Mouse (Mus musculus) limb, embryonic 13.5 days (tissue): ENCODE data around the gene Hsd11b2. TPM values are rescaled to one million over a fixed set of nuclear protein-coding genes. Genes with fewer than 3 reads are reported as not detected.

ENCODE experiments used
- ATAC-seq: fragments of 200-750 bp; cut with Nextera tagmentation; 2 replicates; pipeline ENCODE4 v1.8.0; 2017; ENCODE audit warnings: low read depth, moderate number of reproducible peaks, moderate TSS enrichment; ENCODE audit not compliant: low FRiP score
- H3K27ac ChIP-seq: fragments of 300-500 bp; sonication (generic); 2 replicates; pipeline ENCODE4 v1.5.1; 2015; ENCODE audit warnings: inconsistent platforms, mild to moderate bottlenecking, moderate library complexity
- H3K27me3 ChIP-seq: fragments of 300-500 bp; sonication (generic); 2 replicates; pipeline ENCODE4 v1.6.1; 2015; ENCODE audit warnings: mild to moderate bottlenecking, inconsistent platforms
- H3K36me3 ChIP-seq: fragments of 300-500 bp; sonication (generic); 2 replicates; pipeline ENCODE4 v1.6.1; 2015; ENCODE audit warnings: inconsistent platforms, mild to moderate bottlenecking, moderate library complexity
- H3K4me1 ChIP-seq: fragments of 300-500 bp; sonication (generic); 2 replicates; pipeline ENCODE4 v1.6.1; 2015; ENCODE audit warnings: inconsistent platforms
- H3K4me2 ChIP-seq: fragments of 300-500 bp; sonication (generic); replicated peaks from 2 replicates; pipeline ENCODE4 v1.6.1; 2015; ENCODE audit warnings: inconsistent platforms, mild to moderate bottlenecking, moderate library complexity
- H3K4me3 ChIP-seq: fragments of 300-500 bp; sonication (generic); 2 replicates; pipeline ENCODE4 v1.5.1; 2015; ENCODE audit warnings: moderate library complexity, mild to moderate bottlenecking, inconsistent platforms
- H3K9ac ChIP-seq: fragments of 300-500 bp; sonication (generic); 2 replicates; pipeline ENCODE4 v1.6.1; 2015; ENCODE audit warnings: mild to moderate bottlenecking, inconsistent platforms
- H3K9me3 ChIP-seq: fragments of 300-500 bp; sonication (generic); 2 replicates; pipeline ENCODE4 v1.6.1; 2016; ENCODE audit warnings: inconsistent platforms
- WGBS: fragments of 180-500 bp; shearing (Covaris S2); methylation state at CpG from one replicate; pipeline ENCODE4 v1.1.7; 2015; 5-methylcytosine and 5-hydroxymethylcytosine counted together
- polyA plus RNA-seq: library from polyadenylated mRNA; unstranded; fragments of >200 nt; fragmentation: Nextera tagmentation; extraction: Ambion mirVana; gene quantifications from 2 replicates; pipeline ENCODE4 v1.2.1, GENCODE M21; 2015

Hsd11b2 gene
- polyA plus RNA-seq, 1 experiment from 2014 or later = 5.9 TPM

GRCm38 (mm10) chr8:105533439-105533838 is 14.9 kb downstream of the Hsd11b2 start:
- WGBS = 0% methylated on average over 2 of the region's 2 CpGs
- no peak; the same call in 1 of the 2 replicates for ATAC-seq
- peaks cover 57% of the 10 kb centered on the region for H3K36me3 ChIP-seq

GRCm38 (mm10) chr8:105533892-105534329 is 15.4 kb downstream of the Hsd11b2 start:
- Histone ChIP-seq H3K9ac (0 out of 2 replicates have a peak overlapping the region, but pooled peaks have one; percentile 36), H3K9me3 (no peaks in the 10 kb centered on the region), H3K27me3 (no peaks in the 10 kb centered on the region), H3K4me1 (peaks cover 9% of the 10 kb centered on the region), H3K36me3 (peaks cover 57% of the 10 kb centered on the region), H3K4me3 (no peak overlapping the region), H3K4me2 (no peak overlapping the region), H3K27ac (peak overlapping the region; percentile 10; the same call in 1 of the 2 replicates)
- WGBS = 0% methylated on average over 1 of the region's 1 CpGs
- ATAC-seq = peak; percentile 77

More at GRCm38 (mm10) chr8:105533439-105533838, 14.9 kb downstream of the Hsd11b2 start:
- peak overlapping the region; percentile 10; the same call in 1 of the 2 replicates for H3K27ac ChIP-seq
- no peaks in the 10 kb centered on the region for H3K9me3 ChIP-seq
- peaks cover 9% of the 10 kb centered on the region for H3K4me1 ChIP-seq
- H3K4me2 ChIP-seq = no peak overlapping the region
- H3K4me3 ChIP-seq = no peak overlapping the region
- H3K9ac ChIP-seq = peak overlapping the region; percentile 31; the same call in 1 of the 2 replicates
- no peaks in the 10 kb centered on the region for H3K27me3 ChIP-seq

GRCm38 (mm10) chr8:105536546-105536945 is 18.0 kb downstream of the Hsd11b2 start:
- 94% methylated on average over 3 of the region's 3 CpGs for WGBS
- ATAC-seq = no peak

DNA sequence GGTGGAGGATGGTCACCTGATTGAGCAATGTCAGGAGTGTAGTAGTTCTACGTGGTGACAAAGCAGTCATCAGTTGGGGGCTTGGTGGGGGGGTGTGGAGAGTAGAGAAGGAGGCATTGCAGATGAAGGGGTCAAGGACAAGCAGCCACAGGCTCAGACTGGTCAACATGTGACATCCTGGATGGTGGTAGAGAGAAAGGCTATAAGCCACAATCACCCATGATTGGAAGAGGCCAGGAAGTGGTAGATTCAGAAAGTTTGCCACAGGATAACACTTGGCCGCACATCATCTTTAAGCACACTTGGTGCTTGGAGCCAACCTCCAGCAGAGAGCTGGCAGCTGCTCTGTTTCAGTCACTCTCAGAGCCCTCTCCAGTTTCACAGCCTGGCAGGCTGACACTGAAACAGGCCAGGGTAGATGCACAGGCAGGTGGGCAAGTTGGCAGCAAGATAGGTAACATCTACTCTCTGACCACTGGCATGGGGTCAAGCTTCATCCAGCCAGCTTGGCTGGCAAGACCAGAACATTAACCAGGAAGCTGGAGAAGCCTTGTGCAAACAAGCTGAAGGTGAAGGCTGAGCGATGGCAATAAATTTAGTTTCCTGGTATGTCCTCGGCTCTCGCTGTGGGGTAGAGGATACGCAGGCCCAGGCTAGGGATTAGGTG is 18.6 kb downstream of the Hsd11b2 start:
- 87% methylated on average over 6 of the region's 6 CpGs for WGBS
- no peak overlapping the region for H3K9ac ChIP-seq
- H3K9me3 ChIP-seq = no peaks in the 10 kb centered on the region
- peaks cover 9% of the 10 kb centered on the region for H3K4me1 ChIP-seq
- H3K4me3 ChIP-seq = no peak overlapping the region
- ATAC-seq = no peak
- H3K36me3 ChIP-seq = peaks cover 44% of the 10 kb centered on the region
- H3K4me2 ChIP-seq = no peak overlapping the region
- H3K27me3 ChIP-seq = no peaks in the 10 kb centered on the region
- H3K27ac ChIP-seq = no peak overlapping the region

More at GRCm38 (mm10) chr8:105536546-105536945, 18.0 kb downstream of the Hsd11b2 start:
- Histone ChIP-seq H3K4me3 (no peak overlapping the region), H3K4me1 (peaks cover 9% of the 10 kb centered on the region), H3K4me2 (no peak overlapping the region), H3K9ac (no peak overlapping the region), H3K27me3 (no peaks in the 10 kb centered on the region), H3K9me3 (no peaks in the 10 kb centered on the region), H3K36me3 (peaks cover 40% of the 10 kb centered on the region), H3K27ac (no peak overlapping the region)

DNA sequence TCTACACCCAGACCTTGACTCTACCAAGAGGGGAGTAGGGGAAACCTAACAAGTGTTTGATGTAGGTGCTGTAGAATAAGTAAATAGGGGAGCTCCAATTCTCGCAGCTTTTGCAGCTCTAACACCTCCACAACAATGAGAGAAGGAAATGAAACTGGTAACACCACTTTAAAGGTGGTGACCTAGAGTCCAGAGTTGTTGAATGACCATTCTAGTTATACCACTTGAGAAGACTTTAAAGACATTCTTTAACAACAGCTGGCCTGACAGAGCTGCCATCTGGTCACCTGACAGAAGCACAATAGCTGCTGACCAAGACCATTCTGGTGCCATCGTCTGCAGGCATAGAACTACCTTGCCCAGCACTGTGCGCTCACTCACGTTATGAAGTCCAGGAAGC is 20.4 kb downstream of the Hsd11b2 start:
- Histone ChIP-seq H3K4me2 (no peak overlapping the region), H3K27me3 (no peaks in the 10 kb centered on the region), H3K27ac (no peak overlapping the region), H3K9ac (no peak overlapping the region), H3K36me3 (peaks cover 44% of the 10 kb centered on the region), H3K4me1 (peaks cover 6% of the 10 kb centered on the region; the same call in 1 of the 2 replicates), H3K4me3 (no peak overlapping the region), H3K9me3 (no peaks in the 10 kb centered on the region)
- no peak for ATAC-seq
- WGBS = 87% methylated on average over 4 of the region's 4 CpGs

- Histone ChIP-seq H3K27ac (no peak overlapping the region), H3K9ac (no peak overlapping the region), H3K36me3 (peaks cover 29% of the 10 kb centered on the region), H3K9me3 (no peaks in the 10 kb centered on the region), H3K4me2 (no peak overlapping the region), H3K4me3 (no peak overlapping the region), H3K27me3 (no peaks in the 10 kb centered on the region), H3K4me1 (peaks cover 34% of the 10 kb centered on the region)
- 89% methylated on average over 3 of the region's 3 CpGs for WGBS
- no peak for ATAC-seq
Observed at GRCm38 (mm10) chr8:105542032-105542656, 23.6 kb downstream of the Hsd11b2 start.

DNA sequence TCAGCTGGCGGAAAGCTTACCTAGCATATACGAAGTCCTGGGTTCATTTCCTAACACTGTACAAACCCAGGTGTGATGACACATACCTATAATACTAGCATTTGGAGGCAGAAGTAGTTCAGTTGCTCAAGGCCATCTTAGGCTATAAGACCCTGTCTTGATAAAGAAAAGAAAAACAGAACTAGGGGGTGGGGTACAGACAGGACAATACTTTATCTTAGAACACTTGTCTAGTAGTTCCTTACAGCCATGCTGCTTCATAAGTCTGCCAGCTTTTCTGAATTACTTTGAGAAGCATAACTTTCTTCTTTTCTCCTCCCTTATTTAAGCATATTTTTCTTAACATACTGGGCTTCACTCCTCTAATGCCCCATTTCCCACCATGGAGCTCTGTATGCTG is 24.3 kb downstream of the Hsd11b2 start:
- Histone ChIP-seq H3K9ac (no peak overlapping the region), H3K27ac (no peak overlapping the region), H3K36me3 (peaks cover 22% of the 10 kb centered on the region), H3K4me3 (no peak overlapping the region), H3K27me3 (no peaks in the 10 kb centered on the region), H3K4me2 (no peak overlapping the region), H3K9me3 (no peaks in the 10 kb centered on the region), H3K4me1 (peaks cover 37% of the 10 kb centered on the region)
- 94% methylated on average over 2 of the region's 2 CpGs for WGBS
- no peak for ATAC-seq

- peaks cover 37% of the 10 kb centered on the region for H3K4me1 ChIP-seq
- no peak overlapping the region for H3K9ac ChIP-seq
- H3K36me3 ChIP-seq = peaks cover 13% of the 10 kb centered on the region
- no peak overlapping the region for H3K27ac ChIP-seq
- no peak for ATAC-seq
- H3K27me3 ChIP-seq = no peaks in the 10 kb centered on the region
- no peak overlapping the region for H3K4me3 ChIP-seq
- H3K9me3 ChIP-seq = no peaks in the 10 kb centered on the region
- 72% methylated on average over 1 of the region's 1 CpGs for WGBS
- no peak overlapping the region for H3K4me2 ChIP-seq
Observed at GRCm38 (mm10) chr8:105543703-105544102, 25.1 kb downstream of the Hsd11b2 start.

DNA sequence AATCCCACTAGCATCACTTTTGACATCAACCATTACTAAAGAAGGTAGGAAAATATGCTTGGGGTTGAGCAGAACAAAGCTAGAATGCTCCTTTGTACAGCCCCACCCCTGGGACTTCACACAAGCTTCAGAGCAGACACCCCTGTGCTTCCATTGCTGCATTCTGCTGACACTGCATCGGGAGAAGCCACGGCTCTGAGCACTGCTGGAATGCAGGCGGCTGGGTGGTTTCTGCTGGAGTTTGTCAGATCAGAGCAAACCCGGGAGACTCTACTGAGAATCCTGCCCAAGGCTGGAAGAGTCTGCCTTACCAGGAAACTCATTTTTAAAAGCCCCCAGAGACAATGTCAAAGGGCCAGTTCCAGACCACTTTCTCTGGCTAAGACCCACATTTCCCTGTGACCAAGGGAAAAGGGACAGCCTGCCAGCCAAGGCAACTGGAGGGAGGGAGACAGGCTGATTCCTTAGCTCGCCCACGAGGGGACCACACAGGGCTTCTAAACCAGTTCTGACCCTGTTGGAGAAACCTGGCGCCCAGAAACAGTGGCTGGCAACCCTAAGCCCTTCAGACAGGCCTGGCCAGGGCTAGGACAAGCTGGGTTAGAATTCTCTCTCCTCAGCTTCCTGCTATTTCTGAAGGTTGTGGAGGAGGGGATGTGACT is 26.1 kb downstream of the Hsd11b2 start:
- H3K9me3 ChIP-seq = no peaks in the 10 kb centered on the region
- H3K4me2 ChIP-seq = no peak overlapping the region
- no peak; the same call in 1 of the 2 replicates for ATAC-seq
- 55% methylated on average over 7 of the region's 7 CpGs for WGBS
- H3K36me3 ChIP-seq = peaks cover 7% of the 10 kb centered on the region
- no peaks in the 10 kb centered on the region for H3K27me3 ChIP-seq
- no peak overlapping the region for H3K27ac ChIP-seq
- H3K4me1 ChIP-seq = peaks cover 37% of the 10 kb centered on the region
- no peak overlapping the region for H3K4me3 ChIP-seq
- no peak overlapping the region for H3K9ac ChIP-seq

DNA sequence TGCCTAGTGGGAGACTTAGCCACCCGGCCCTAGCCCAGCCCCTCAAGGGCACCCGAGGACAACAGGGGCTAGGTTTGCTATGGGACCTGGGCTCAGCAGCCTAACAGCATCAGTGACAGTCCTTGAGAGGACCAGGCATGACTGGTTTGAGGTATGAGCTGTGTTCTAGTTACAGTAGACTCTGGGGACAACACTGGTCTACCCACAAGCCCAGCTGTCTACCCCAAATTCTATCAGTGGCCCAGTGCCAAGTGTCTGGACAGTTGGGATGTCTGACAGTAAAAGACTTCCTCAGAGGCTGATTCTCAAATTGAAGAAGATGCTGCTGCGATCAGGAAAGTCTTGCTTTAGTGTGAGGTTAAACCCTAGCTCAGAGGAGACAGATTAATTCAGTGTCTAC is 26.7 kb downstream of the Hsd11b2 start:
- Histone ChIP-seq H3K9ac (no peak overlapping the region), H3K4me3 (no peak overlapping the region), H3K4me1 (peaks cover 37% of the 10 kb centered on the region), H3K4me2 (no peak overlapping the region), H3K27ac (no peak overlapping the region), H3K27me3 (no peaks in the 10 kb centered on the region), H3K36me3 (peaks cover 10% of the 10 kb centered on the region), H3K9me3 (no peaks in the 10 kb centered on the region)
- WGBS = 80% methylated on average over 3 of the region's 3 CpGs
- no peak for ATAC-seq

DNA sequence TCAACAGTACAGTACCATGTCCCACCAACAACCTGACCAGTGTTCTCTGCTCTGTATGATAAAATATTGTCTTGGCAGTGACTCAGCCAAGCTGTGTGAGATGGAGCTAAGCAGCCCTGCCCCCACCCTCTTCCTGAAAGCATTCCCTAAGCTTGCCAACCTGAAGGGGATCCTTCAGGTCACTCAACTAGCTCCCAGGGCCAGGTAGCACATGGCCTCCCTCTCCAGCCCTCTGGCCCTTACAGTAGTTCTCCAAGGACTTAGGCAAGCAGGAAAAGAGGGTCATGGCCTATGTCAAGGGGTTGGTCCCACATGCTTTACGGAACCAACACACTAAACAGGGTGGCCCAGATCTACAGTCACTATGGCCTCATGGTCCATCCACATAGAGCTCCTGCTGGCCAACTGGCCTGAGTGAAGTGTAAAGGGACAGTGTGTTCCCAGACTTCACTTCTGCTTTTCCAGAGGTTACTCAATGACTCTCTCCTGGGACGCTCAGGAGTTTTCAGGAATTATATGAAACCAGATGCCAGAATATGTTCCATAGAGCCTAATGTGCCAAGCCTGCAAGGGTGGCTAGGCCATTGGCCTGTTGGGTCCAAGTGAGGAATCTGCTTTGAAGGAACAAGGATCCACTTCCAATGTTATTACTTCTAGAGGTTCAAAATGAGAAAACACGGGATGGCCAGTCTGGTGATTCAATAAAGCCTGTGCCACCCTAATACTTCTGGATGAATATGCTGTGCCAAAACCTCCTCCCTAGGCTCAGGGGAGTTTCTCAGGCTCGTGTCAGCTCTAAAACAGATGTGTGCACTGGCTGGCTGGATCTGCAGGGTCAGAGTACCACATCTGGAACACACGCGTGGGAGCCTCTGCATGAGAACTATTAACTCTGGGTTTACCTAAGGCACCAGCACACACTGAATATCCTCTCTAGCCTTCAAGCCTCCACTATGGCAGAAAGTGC is 28.1 kb downstream of the Hsd11b2 start:
- WGBS = 58% methylated on average over 6 of the region's 6 CpGs
- H3K9me3 ChIP-seq = no peaks in the 10 kb centered on the region
- H3K36me3 ChIP-seq = peaks cover 7% of the 10 kb centered on the region
- H3K4me1 ChIP-seq = peaks cover 37% of the 10 kb centered on the region
- no peak for ATAC-seq
- H3K4me3 ChIP-seq = no peak overlapping the region
- no peak overlapping the region for H3K27ac ChIP-seq
- H3K9ac ChIP-seq = no peak overlapping the region
- no peak overlapping the region for H3K4me2 ChIP-seq
- no peaks in the 10 kb centered on the region for H3K27me3 ChIP-seq
